Mouse (Mus musculus) C2C12 (cell line): ENCODE measurements around the gene Dctpp1.

Source experiments
- CEBPB ChIP-seq: IDR thresholded peaks from one replicate; pipeline ENCODE4 v1.6.1; 2011; ENCODE audit warnings: low read depth, mild to moderate bottlenecking, control low read depth, moderate library complexity
- CTCF ChIP-seq: IDR thresholded peaks from one replicate; pipeline ENCODE4 v1.5.1; 2011; ENCODE audit not compliant: control insufficient read depth, insufficient read depth, insufficient read length
- FOSL1 ChIP-seq: IDR thresholded peaks from one replicate; pipeline ENCODE4 v1.8.0; 2011; ENCODE audit warnings: mild to moderate bottlenecking, low read length; ENCODE audit not compliant: poor library complexity, insufficient read depth, severe bottlenecking
- MAX ChIP-seq: IDR thresholded peaks from one replicate; pipeline ENCODE4 v1.6.1; 2011; ENCODE audit warnings: mild to moderate bottlenecking, control low read depth

- TF ChIP-seq CTCF (no peak), FOSL1 (no peak), CEBPB (no peak), MAX (no peak)
Measured at GRCm38 (mm10) chr7:127282190-127282589, 21.7 kb upstream of the Dctpp1 start.
